Mouse (Mus musculus) thymus, adult 2 months (tissue): ENCODE data around the gene Gba. TPM values are rescaled to one million over a fixed set of nuclear protein-coding genes. Genes with fewer than 3 reads are reported as not detected.
A peak's percentile ranks its signal among the peaks of the same experiment; 100 is the strongest.
"Not testable (repeated sequence)": the region's sequence is repeated elsewhere in the genome, so short reads cannot be mapped to it uniquely, and the experiment has no call there.

Source experiments
- DNase-seq: peaks from one replicate; pipeline ENCODE4 v3.0.0; 2021
- H3K27ac ChIP-seq: fragments of 200-500 bp; 2 replicates; pipeline ENCODE4 v1.5.1; 2012; ENCODE audit warnings: low read length, control low read depth; ENCODE audit not compliant: control insufficient read depth, insufficient read depth
- H3K27me3 ChIP-seq: fragments of 200-500 bp; 2 replicates; pipeline ENCODE4 v1.6.1; 2012; ENCODE audit warnings: mild to moderate bottlenecking, low read length, moderate library complexity, mixed read lengths; ENCODE audit not compliant: control insufficient read depth, insufficient read depth
- H3K36me3 ChIP-seq: fragments of 200-500 bp; 2 replicates; pipeline ENCODE4 v1.6.1; 2012; ENCODE audit warnings: mild to moderate bottlenecking, low read length, moderate library complexity; ENCODE audit not compliant: control insufficient read depth, insufficient read depth
- H3K4me1 ChIP-seq: fragments of 200-500 bp; replicated peaks from 2 replicates; pipeline ENCODE4 v1.6.1; 2012; ENCODE audit warnings: low read length; ENCODE audit not compliant: control insufficient read depth, insufficient read depth
- H3K4me3 ChIP-seq: fragments of 200-500 bp; 2 replicates; pipeline ENCODE4 v1.5.1; 2012; ENCODE audit warnings: mild to moderate bottlenecking, low read length, control low read depth, moderate library complexity; ENCODE audit not compliant: control insufficient read depth, insufficient read depth
- CTCF ChIP-seq: fragments of 200-500 bp; IDR thresholded peaks from 2 replicates; pipeline ENCODE4 v1.5.1; 2012; ENCODE audit warnings: mild to moderate bottlenecking, control low read depth, low read length, moderate library complexity, borderline replicate concordance; ENCODE audit not compliant: control insufficient read depth, poor library complexity, insufficient read depth; ENCODE audit errors: extremely low read depth
- POLR2A ChIP-seq: fragments of 200-500 bp; IDR thresholded peaks from 2 replicates; pipeline ENCODE4 v1.6.1; 2012; ENCODE audit warnings: mild to moderate bottlenecking, low read length, control low read depth, moderate library complexity; ENCODE audit not compliant: control insufficient read depth, poor library complexity, insufficient read depth; ENCODE audit errors: extremely low read depth
- WGBS: fragments of 180-500 bp; shearing (Covaris S2); methylation state at CpG from one replicate; pipeline ENCODE4 v1.1.7; 2018; 5-methylcytosine and 5-hydroxymethylcytosine counted together
- polyA plus RNA-seq: library from polyadenylated mRNA; depleted of rRNA; stranded (reverse); fragments of >200 nt; gene quantifications from 2 replicates; pipeline ENCODE4 v1.2.3, GENCODE M21; 2012; rRNA removed

The Gba gene
- 98.8 and 117 TPM in 2 replicates for polyA plus RNA-seq

- Histone ChIP-seq H3K4me3 (peak within 1 kb of the TSS; percentile 32), H3K36me3 (peaks cover 28% of the 10 kb centered on the region), H3K27me3 (no peaks in the 10 kb centered on the region), H3K4me1 (peaks cover 6% of the 10 kb centered on the region), H3K27ac (no peak within 1 kb of the TSS)
- peak; percentile 85 for DNase-seq
- TF ChIP-seq CTCF = no peak
- WGBS = 24% methylated on average over 13 of the region's 13 CpGs
Measured at GRCm38 (mm10) chr3:89202253-89203141, at the start of gene Gba. Gba (plus strand) TSS chr3:89202928.

- H3K27me3 ChIP-seq = no peaks in the 10 kb centered on the region; the same call in 1 of the 2 replicates
- no peak overlapping the region for H3K27ac ChIP-seq
- H3K4me1 ChIP-seq = peaks cover 15% of the 10 kb centered on the region
- no peak overlapping the region for H3K4me3 ChIP-seq
- TF ChIP-seq POLR2A = no peak
- WGBS = 66% methylated on average over 8 of the region's 8 CpGs
- no peaks in the 10 kb centered on the region for H3K36me3 ChIP-seq
- DNase-seq = no peak
Measured at GRCm38 (mm10) chr3:89156951-89157350, 45.8 kb upstream of the Gba start.

GRCm38 (mm10) chr3:89158651-89159050, 44.1 kb upstream of the Gba start:
- H3K27me3 ChIP-seq = no peaks in the 10 kb centered on the region; the same call in 1 of the 2 replicates
- H3K27ac ChIP-seq = no peak overlapping the region
- no peaks in the 10 kb centered on the region for H3K36me3 ChIP-seq
- H3K4me1 ChIP-seq = peaks cover 16% of the 10 kb centered on the region
- DNase-seq = no peak
- H3K4me3 ChIP-seq = no peak overlapping the region
- WGBS = 49% methylated on average over 7 of the region's 7 CpGs
- TF ChIP-seq CTCF (no peak), POLR2A (no peak)

GRCm38 (mm10) chr3:89159211-89159610, 43.5 kb upstream of the Gba start:
- Histone ChIP-seq H3K36me3 (no peaks in the 10 kb centered on the region), H3K4me1 (peaks cover 20% of the 10 kb centered on the region), H3K4me3 (peak overlapping the region; percentile 54), H3K27ac (no peak overlapping the region), H3K27me3 (no peaks in the 10 kb centered on the region; the same call in 1 of the 2 replicates)
- WGBS = 4% methylated on average over 13 of the region's 13 CpGs
- DNase-seq = peak; percentile 43
- TF ChIP-seq CTCF (no peak), POLR2A (no peak)

- under 1% methylated on average over 65 of the region's 66 CpGs for WGBS
- no peak for TF ChIP-seq POLR2A
- TF ChIP-seq CTCF = peak; percentile 86; the same call in 1 of the 2 replicates
- DNase-seq = peak; percentile 82
- no peaks in the 10 kb centered on the region for H3K36me3 ChIP-seq
- peaks cover 20% of the 10 kb centered on the region for H3K4me1 ChIP-seq
- no peaks in the 10 kb centered on the region; the same call in 1 of the 2 replicates for H3K27me3 ChIP-seq
- H3K27ac ChIP-seq = no peak within 1 kb of the TSS
- H3K4me3 ChIP-seq = peak within 1 kb of the TSS; percentile 54
Measured at GRCm38 (mm10) chr3:89159616-89160344, 42.9 kb upstream of the Gba start, which contains the start of gene Hcn3. Hcn3 (minus strand) TSS chr3:89160196.

GRCm38 (mm10) chr3:89161207-89161606, 41.5 kb upstream of the Gba start:
- H3K4me3 ChIP-seq, DNase-seq, H3K27ac ChIP-seq, H3K36me3 ChIP-seq, H3K27me3 ChIP-seq: not testable (repeated sequence)
- H3K4me1 ChIP-seq = peaks cover 22% of the 10 kb centered on the region

GRCm38 (mm10) chr3:89161786-89162185, 40.9 kb upstream of the Gba start:
- Histone ChIP-seq H3K4me1 (peaks cover 22% of the 10 kb centered on the region), H3K4me3 (no peak overlapping the region), H3K36me3 (no peaks in the 10 kb centered on the region), H3K27me3 (no peaks in the 10 kb centered on the region; the same call in 1 of the 2 replicates), H3K27ac (no peak overlapping the region)
- 96% methylated on average over 4 of the region's 4 CpGs for WGBS
- TF ChIP-seq CTCF (no peak), POLR2A (no peak)
- DNase-seq = no peak
